Mouse (Mus musculus): ENCODE measurements around the gene Fstl1. TPM values are rescaled to one million over a fixed set of nuclear protein-coding genes. Genes with fewer than 3 reads are reported as not detected.

Gene Fstl1
- polyA plus RNA-seq, 1 experiment from 2014 or later, result 641 TPM

GRCm38 (mm10) chr16:37855583-37855982, 78.9 kb downstream of the Fstl1 start:
- TF ChIP-seq CTCF (IDR thresholded peaks at IDR 0.05; ENCODE audit: low read depth), result no peak
- ATAC-seq (replicated peaks; ENCODE audit: low FRiP score, low read depth) (no peak), DNase-seq (ENCODE audit: low spot score) (no peak)
- Histone ChIP-seq H3K27ac (0 out of 2 replicates have a peak overlapping the region, but pooled peaks have one; percentile 13), H3K27me3 (ENCODE audit: insufficient read depth, low read length) (no peaks in the 10 kb centered on the region), H3K4me1 (replicated peaks; ENCODE audit: insufficient read depth, low read length) (peaks cover 4% of the 10 kb centered on the region; the same call in 1 of the 2 replicates), H3K9me3 (replicated peaks; ENCODE audit: low read length) (no peaks in the 10 kb centered on the region), H3K36me3 (ENCODE audit: insufficient read depth, low read length) (no peaks in the 10 kb centered on the region), H3K9ac (ENCODE audit: low read depth, low read length) (no peak overlapping the region), H3K4me2 (ENCODE audit: low read length) (no peak overlapping the region), H3K4me3 (replicated peaks; ENCODE audit: low read depth, low read length) (no peak overlapping the region)
- 47% methylated on average over 8 of the region's 8 CpGs for WGBS

GRCm38 (mm10) chr16:37856327-37856726, 79.7 kb downstream of the Fstl1 start:
- ATAC-seq (replicated peaks; ENCODE audit: low FRiP score, low read depth) (no peak), DNase-seq (ENCODE audit: low spot score) (no peak)
- peaks cover 4% of the 10 kb centered on the region; the same call in 1 of the 2 replicates for H3K4me1 ChIP-seq (replicated peaks; ENCODE audit: insufficient read depth, low read length)
- 0 out of 2 replicates have a peak overlapping the region, but pooled peaks have one; percentile 13 for H3K27ac ChIP-seq
- no peaks in the 10 kb centered on the region for H3K9me3 ChIP-seq (replicated peaks; ENCODE audit: low read length)
- H3K36me3 ChIP-seq (ENCODE audit: insufficient read depth, low read length), result no peaks in the 10 kb centered on the region
- H3K27me3 ChIP-seq (ENCODE audit: insufficient read depth, low read length), result no peaks in the 10 kb centered on the region
- H3K9ac ChIP-seq (ENCODE audit: low read depth, low read length), result no peak overlapping the region
- no peak overlapping the region for H3K4me2 ChIP-seq (ENCODE audit: low read length)
- no peak overlapping the region for H3K4me3 ChIP-seq (replicated peaks; ENCODE audit: low read depth, low read length)
- TF ChIP-seq CTCF (IDR thresholded peaks at IDR 0.05; ENCODE audit: low read depth), result no peak
- WGBS, result 25% methylated on average over 3 of the region's 3 CpGs

GRCm38 (mm10) chr16:37857495-37857894, 80.8 kb downstream of the Fstl1 start:
- Histone ChIP-seq H3K4me3 (replicated peaks; ENCODE audit: low read depth, low read length) (no peak overlapping the region), H3K36me3 (ENCODE audit: insufficient read depth, low read length) (no peaks in the 10 kb centered on the region), H3K9me3 (replicated peaks; ENCODE audit: low read length) (no peaks in the 10 kb centered on the region; the same call in 1 of the 2 replicates), H3K27me3 (ENCODE audit: insufficient read depth, low read length) (no peaks in the 10 kb centered on the region), H3K4me2 (ENCODE audit: low read length) (no peak overlapping the region), H3K27ac (no peak overlapping the region), H3K4me1 (replicated peaks; ENCODE audit: insufficient read depth, low read length) (peaks cover 4% of the 10 kb centered on the region; the same call in 1 of the 2 replicates), H3K9ac (ENCODE audit: low read depth, low read length) (no peak overlapping the region)
- TF ChIP-seq CTCF (IDR thresholded peaks at IDR 0.05; ENCODE audit: low read depth), result no peak
- ATAC-seq (replicated peaks; ENCODE audit: low FRiP score, low read depth) (peak; percentile 81), DNase-seq (ENCODE audit: low spot score) (peak; percentile 34)
- 69% methylated on average over 8 of the region's 8 CpGs for WGBS

- no peaks in the 10 kb centered on the region for H3K36me3 ChIP-seq (ENCODE audit: insufficient read depth, low read length)
- 59% methylated on average over 7 of the region's 7 CpGs for WGBS
- no peak for DNase-seq (ENCODE audit: low spot score)
- no peaks in the 10 kb centered on the region; the same call in 1 of the 2 replicates for H3K4me1 ChIP-seq (replicated peaks; ENCODE audit: insufficient read depth, low read length)
- no peaks in the 10 kb centered on the region for H3K27me3 ChIP-seq (ENCODE audit: insufficient read depth, low read length)
- TF ChIP-seq CTCF (IDR thresholded peaks at IDR 0.05; ENCODE audit: low read depth), result no peak
- H3K9me3 ChIP-seq (replicated peaks; ENCODE audit: low read length), result no peaks in the 10 kb centered on the region; the same call in 1 of the 2 replicates
- H3K4me3 ChIP-seq (replicated peaks; ENCODE audit: low read depth, low read length), result no peak overlapping the region
- H3K9ac ChIP-seq (ENCODE audit: low read depth, low read length), result no peak overlapping the region
- no peak overlapping the region for H3K4me2 ChIP-seq (ENCODE audit: low read length)
- no peak overlapping the region; the same call in 1 of the 2 replicates for H3K27ac ChIP-seq
- no peak; the same call in 1 of the 2 replicates for ATAC-seq (replicated peaks; ENCODE audit: low FRiP score, low read depth)
Observed at GRCm38 (mm10) chr16:37860213-37860612, 83.5 kb downstream of the Fstl1 start.

GRCm38 (mm10) chr16:37861029-37861428, 84.4 kb downstream of the Fstl1 start, which contains the start of gene Gm36028:
TSS of gene Gm36028 (minus strand) at chr16:37861146.
- Histone ChIP-seq H3K4me3 (replicated peaks; ENCODE audit: low read depth, low read length) (no peak within 1 kb of the TSS), H3K36me3 (ENCODE audit: insufficient read depth, low read length) (no peaks in the 10 kb centered on the region), H3K4me2 (ENCODE audit: low read length) (no peak within 1 kb of the TSS), H3K27me3 (ENCODE audit: insufficient read depth, low read length) (no peaks in the 10 kb centered on the region), H3K27ac (no peak within 1 kb of the TSS; the same call in 1 of the 2 replicates), H3K4me1 (replicated peaks; ENCODE audit: insufficient read depth, low read length) (no peaks in the 10 kb centered on the region; the same call in 1 of the 2 replicates), H3K9me3 (replicated peaks; ENCODE audit: low read length) (no peaks in the 10 kb centered on the region; the same call in 1 of the 2 replicates), H3K9ac (ENCODE audit: low read depth, low read length) (no peak within 1 kb of the TSS)
- TF ChIP-seq CTCF (IDR thresholded peaks at IDR 0.05; ENCODE audit: low read depth), result no peak
- DNase-seq (ENCODE audit: low spot score), result no peak
- ATAC-seq (replicated peaks; ENCODE audit: low FRiP score, low read depth), result no peak
- 81% methylated on average over 7 of the region's 7 CpGs for WGBS

- Histone ChIP-seq H3K9me3 (replicated peaks; ENCODE audit: low read length) (no peaks in the 10 kb centered on the region; the same call in 1 of the 2 replicates), H3K36me3 (ENCODE audit: insufficient read depth, low read length) (no peaks in the 10 kb centered on the region), H3K27me3 (ENCODE audit: insufficient read depth, low read length) (no peaks in the 10 kb centered on the region), H3K27ac (no peak overlapping the region), H3K4me3 (replicated peaks; ENCODE audit: low read depth, low read length) (no peak overlapping the region), H3K9ac (ENCODE audit: low read depth, low read length) (no peak overlapping the region), H3K4me2 (ENCODE audit: low read length) (no peak overlapping the region), H3K4me1 (replicated peaks; ENCODE audit: insufficient read depth, low read length) (no peaks in the 10 kb centered on the region; the same call in 1 of the 2 replicates)
- no peak for ATAC-seq (replicated peaks; ENCODE audit: low FRiP score, low read depth)
- 80% methylated on average over 3 of the region's 3 CpGs for WGBS
- no peak for DNase-seq (ENCODE audit: low spot score)
- no peak for TF ChIP-seq CTCF (IDR thresholded peaks at IDR 0.05; ENCODE audit: low read depth)
Observed at GRCm38 (mm10) chr16:37863876-37864275, 87.2 kb downstream of the Fstl1 start.

Data from kidney, postnatal 0 days (tissue).